Mouse (Mus musculus): ENCODE measurements at regions not wholly inside any gene's neighbourhood (a gene's known extent, or its start where the extent isn't known, plus 50 kb on each side); places are given as distances from the start of the nearest gene placed in this dataset.

GRCm38 (mm10) chr10:117940441-117941265 lies 94.8 kb upstream of the Rap1b start:
- no peak for DNase-seq (ENCODE audit: low spot score)

GRCm38 (mm10) chr10:117941266-117941651 lies 95.4 kb upstream of the Rap1b start:
- no peak for DNase-seq (ENCODE audit: low spot score)

GRCm38 (mm10) chr10:117943702-117944307 lies 98.0 kb upstream of the Rap1b start:
- no peak for DNase-seq (ENCODE audit: low spot score)

GRCm38 (mm10) chr10:117947191-117947590 lies 101.4 kb upstream of the Rap1b start:
- DNase-seq (ENCODE audit: low spot score) = no peak

GRCm38 (mm10) chr10:117947911-117948310 lies 102.1 kb upstream of the Rap1b start:
- DNase-seq (ENCODE audit: low spot score) = no peak

GRCm38 (mm10) chr10:117952116-117953025 lies 106.5 kb upstream of the Rap1b start:
- DNase-seq (ENCODE audit: low spot score) = no peak

- DNase-seq (ENCODE audit: low spot score) = no peak
Observed at GRCm38 (mm10) chr10:117953026-117953711, 107.3 kb upstream of the Rap1b start.

- no peak for DNase-seq (ENCODE audit: low spot score)
Observed at GRCm38 (mm10) chr10:117956174-117956950, 110.5 kb upstream of the Rap1b start.

- DNase-seq (ENCODE audit: low spot score) = no peak
Observed at GRCm38 (mm10) chr10:117974706-117975105, 128.9 kb upstream of the Rap1b start.

- no peak for DNase-seq (ENCODE audit: low spot score)
Observed at GRCm38 (mm10) chr10:117975467-117975866, 129.6 kb upstream of the Rap1b start.

- DNase-seq (ENCODE audit: low spot score) = no peak
Observed at GRCm38 (mm10) chr10:117979091-117979490, 133.3 kb upstream of the Rap1b start.

- DNase-seq (ENCODE audit: low spot score) = no peak
Observed at GRCm38 (mm10) chr10:117982611-117983210, 136.9 kb upstream of the Rap1b start.

GRCm38 (mm10) chr10:117983271-117983670 lies 137.4 kb upstream of the Rap1b start:
- no peak for DNase-seq (ENCODE audit: low spot score)

- no peak for DNase-seq (ENCODE audit: low spot score)
Observed at GRCm38 (mm10) chr10:117984784-117985602, 139.2 kb upstream of the Rap1b start.

- DNase-seq (ENCODE audit: low spot score) = no peak
Observed at GRCm38 (mm10) chr10:117987620-117988019, 141.8 kb upstream of the Rap1b start.

GRCm38 (mm10) chr10:117988076-117988475 lies 142.2 kb upstream of the Rap1b start:
- DNase-seq (ENCODE audit: low spot score) = no peak

- no peak for DNase-seq (ENCODE audit: low spot score)
Observed at GRCm38 (mm10) chr10:117991176-117991575, 145.3 kb upstream of the Rap1b start.

- no peak for DNase-seq (ENCODE audit: low spot score)
Observed at GRCm38 (mm10) chr10:117992317-117992716, 146.5 kb upstream of the Rap1b start.

- no peak for DNase-seq (ENCODE audit: low spot score)
Observed at GRCm38 (mm10) chr10:117993809-117994208, 147.8 kb upstream of the Mdm1 start.

GRCm38 (mm10) chr10:117994768-117995167 lies 146.8 kb upstream of the Mdm1 start:
- DNase-seq (ENCODE audit: low spot score) = no peak
